Mouse (Mus musculus): Measurements from ENCODE around the gene Rhox10.
"Not testable (repeated sequence)": the region's sequence is repeated elsewhere in the genome, so short reads cannot be mapped to it uniquely, and the experiment has no call there.

Gene Rhox10

GRCm38 (mm10) chrX:38066175-38066574 lies at the start of gene Rhox10:
Gene Rhox10, plus strand, starts transcription at chrX:38066475.
- DNase-seq (ENCODE audit: low read depth, low spot score) = no peak

- DNase-seq (ENCODE audit: low read depth, low spot score) = not testable (repeated sequence)
Measured at GRCm38 (mm10) chrX:38018597-38018996, 47.7 kb upstream of the Rhox10 start, which contains the start of gene Btg1-ps1. Gene Btg1-ps1, minus strand, starts transcription at chrX:38018815.

DNA sequence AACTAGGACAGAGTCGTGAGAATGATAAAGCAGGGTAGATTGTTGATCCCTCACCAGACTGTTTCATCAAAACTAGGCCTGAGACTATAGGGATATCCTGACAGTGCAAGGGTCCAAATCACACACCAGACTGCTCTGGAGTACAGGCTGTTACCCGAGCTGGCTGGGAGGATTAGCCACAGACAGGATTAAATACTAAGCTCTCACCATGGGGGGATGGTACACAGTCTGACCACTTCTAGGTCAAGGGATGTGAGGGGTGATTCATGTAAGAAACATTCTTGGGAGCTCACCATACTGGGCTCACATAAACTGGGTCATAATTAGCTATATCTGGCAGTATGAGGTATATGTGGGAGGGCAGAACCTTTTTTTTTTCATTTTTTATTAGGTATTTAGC lies 32.4 kb upstream of the Rhox10 start:
- DNase-seq (ENCODE audit: low read depth, low spot score) = peak; percentile 42

DNA sequence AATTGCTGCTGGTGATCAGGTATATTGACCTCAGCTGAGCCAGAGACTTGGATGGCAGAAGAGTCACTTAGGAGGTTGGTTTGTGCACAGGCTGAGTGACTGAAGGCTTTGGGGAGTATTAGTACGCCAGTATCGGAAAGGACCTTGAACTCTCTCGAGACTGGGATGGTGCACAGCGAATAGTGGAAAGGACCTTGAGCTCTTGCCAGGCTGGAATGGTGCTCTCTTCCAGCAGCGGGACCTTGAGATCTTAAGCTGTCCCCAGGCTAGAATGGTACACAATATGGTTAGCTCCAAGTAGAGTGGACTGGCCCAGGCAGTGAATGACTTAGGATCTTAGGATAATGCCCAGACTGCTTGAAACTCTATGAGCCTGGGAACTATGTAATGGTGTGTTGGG lies 26.6 kb upstream of the Rhox10 start:
- DNase-seq (ENCODE audit: low read depth, low spot score) = no peak

GRCm38 (mm10) chrX:38043014-38043413 lies 23.3 kb upstream of the Rhox10 start, which contains the start of gene Btg1-ps2:
Gene Btg1-ps2, minus strand, starts transcription at chrX:38043114.
- not testable (repeated sequence) for DNase-seq (ENCODE audit: low read depth, low spot score)

- no peak for DNase-seq (ENCODE audit: low read depth, low spot score)
Measured at GRCm38 (mm10) chrX:38061544-38061943, 4.7 kb upstream of the Rhox10 start.

DNA sequence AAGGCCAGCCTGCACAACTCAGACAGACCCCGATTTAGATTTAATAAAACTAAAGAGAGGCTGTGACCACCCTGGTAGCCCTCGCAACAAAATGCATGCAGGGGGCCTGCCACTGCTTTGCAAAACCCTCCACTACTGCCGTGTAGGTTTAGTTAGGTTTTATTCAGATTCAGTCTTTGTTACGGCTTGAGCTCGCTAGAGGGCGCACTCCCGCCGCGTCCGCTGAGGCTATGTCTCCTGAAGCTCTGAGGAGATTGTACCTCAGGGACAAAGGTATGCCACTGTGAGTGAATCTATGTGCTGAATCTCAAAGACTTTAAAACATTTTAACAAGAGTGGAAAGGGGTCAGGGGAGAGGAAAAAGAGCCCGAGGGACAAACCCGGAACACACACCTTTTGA lies 18.0 kb downstream of the Rhox10 start:
- DNase-seq (ENCODE audit: low read depth, low spot score) = no peak

DNA sequence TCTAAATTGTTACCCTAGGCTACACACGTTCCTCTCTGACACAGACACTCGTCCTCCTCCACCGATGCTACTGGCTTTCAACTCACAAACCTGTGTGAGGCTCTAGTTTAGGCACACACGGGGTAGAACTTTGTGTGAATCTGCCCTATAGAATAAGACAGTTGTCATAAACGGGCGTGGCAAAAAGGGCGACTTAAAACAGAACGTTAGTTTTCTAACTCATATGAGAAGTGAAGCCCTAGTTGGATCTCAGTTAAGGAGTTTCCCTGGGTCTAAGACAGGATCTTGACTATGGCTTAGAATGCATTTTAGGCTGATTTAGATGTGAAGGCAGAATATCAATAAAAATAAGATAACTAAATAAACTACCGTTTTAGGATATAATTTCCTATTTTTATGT lies 18.8 kb downstream of the Rhox10 start, which contains the start of gene Rhox11:
Gene Rhox11 (minus strand): TSS at position 101 of the 400 bp plus-strand sequence.
- DNase-seq (ENCODE audit: low read depth, low spot score) = no peak

DNA sequence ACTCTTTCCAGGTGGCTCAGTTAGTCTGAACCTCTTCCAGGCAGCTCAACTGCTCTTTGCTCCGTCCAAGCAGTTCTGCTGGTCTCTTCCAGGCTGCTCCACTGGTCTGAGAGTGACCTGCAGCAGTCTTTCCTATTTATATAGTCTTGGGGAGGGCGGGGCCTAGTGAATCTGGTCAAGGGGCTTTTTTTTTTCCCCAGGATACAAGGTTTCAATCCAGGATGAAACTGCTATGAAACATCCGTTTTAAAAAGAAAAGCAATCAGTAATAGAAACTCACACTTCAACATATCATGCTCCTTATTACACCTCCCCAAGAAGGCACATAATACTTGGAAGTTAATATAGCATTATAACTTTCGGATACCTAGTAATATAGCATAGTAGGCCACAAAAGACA lies 44.5 kb downstream of the Rhox10 start, which contains the start of gene Rhox12:
Gene Rhox12 (minus strand): TSS at position 101 of the 400 bp plus-strand sequence.
- DNase-seq (ENCODE audit: low read depth, low spot score) = no peak

DNA sequence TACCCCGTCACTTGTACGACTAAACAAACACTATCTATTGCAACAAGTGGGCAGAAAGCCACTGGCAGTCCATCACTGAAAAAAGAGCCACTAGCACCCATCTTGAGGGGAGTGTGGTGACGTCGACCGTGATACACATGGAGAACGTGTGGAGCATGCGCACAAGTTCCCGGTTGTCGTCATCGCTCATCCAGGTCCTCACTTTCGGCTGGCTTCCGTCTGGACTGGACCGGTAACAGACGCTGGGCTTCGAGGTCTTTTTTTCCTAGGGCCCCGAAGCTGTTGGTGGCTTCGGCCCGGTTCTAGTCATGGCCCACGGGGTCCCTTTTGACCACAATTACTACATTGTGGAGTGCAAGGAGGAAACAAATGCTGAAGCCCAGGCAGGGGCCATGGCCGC lies 54.7 kb downstream of the Rhox10 start, which contains the start of gene Rhox13:
Gene Rhox13 (plus strand): TSS at position 238 of the 400 bp plus-strand sequence.
- no peak for DNase-seq (ENCODE audit: low read depth, low spot score)
